Mouse (Mus musculus): ENCODE results near the gene Cpa5.

Cpa5 gene

GRCm38 (mm10) chr6:30679567-30679966, 68.8 kb downstream of the Cpa5 start:
- DNase-seq (ENCODE audit: low read depth, low spot score), result no peak

- DNase-seq (ENCODE audit: low read depth, low spot score), result no peak
Observed at GRCm38 (mm10) chr6:30680442-30680841, 69.6 kb downstream of the Cpa5 start.

Data from brain, adult 2 months (tissue).